Mouse (Mus musculus): ENCODE results near the gene Pcyt1a. TPM values are rescaled to one million over a fixed set of nuclear protein-coding genes. Genes with fewer than 3 reads are reported as not detected.
"Not testable (repeated sequence)": the region's sequence is repeated elsewhere in the genome, so short reads cannot be mapped to it uniquely, and the experiment has no call there.

Gene Pcyt1a
- total and polyA plus RNA-seq, 3 experiments = 36.9 to 53.7 TPM; not detected in 1

DNA sequence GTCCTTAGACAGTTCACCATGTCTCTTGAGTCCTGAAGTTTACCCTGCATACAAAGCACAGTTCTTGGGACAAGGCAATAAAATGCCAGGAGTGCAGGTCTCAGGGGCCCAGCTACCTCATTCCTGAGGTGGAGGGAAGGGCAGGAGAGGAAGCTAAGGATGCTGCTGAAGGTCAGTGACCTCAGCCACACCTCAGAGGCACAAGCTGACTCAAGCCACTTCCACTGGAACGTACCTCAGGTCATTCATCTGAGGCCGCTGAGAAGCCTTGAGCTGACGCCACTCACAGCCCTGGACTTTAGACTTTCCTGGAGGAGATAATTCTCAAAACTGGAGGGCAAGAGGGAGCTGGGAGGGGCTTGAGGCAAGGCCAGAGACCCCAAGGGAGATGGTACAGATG lies 58.2 kb downstream of the Pcyt1a start:
- peaks cover 0 to 9% of the 10 kb centered on the region in 2 experiments; a peak in 2 of 4 replicates for H3K36me3 ChIP-seq (ENCODE audit: control insufficient read depth in 1 of 2, insufficient read depth in 2 of 2, low read length in 2 of 2)
- no peak overlapping the region for H3K4me3 ChIP-seq (ENCODE audit: control insufficient read depth in 1 of 2, insufficient read depth in 1 of 2, low read depth in 2 of 2, low read length in 2 of 2)
- DNase-seq (ENCODE audit: low read depth, low spot score) = no peak
- H3K27ac ChIP-seq (ENCODE audit: control insufficient read depth, low read depth, low read length) = no peak overlapping the region
- H3K9me3 ChIP-seq (replicated peaks; ENCODE audit: insufficient read depth, low read length) = no peaks in the 10 kb centered on the region
- no peak for TF ChIP-seq POLR2A (IDR thresholded peaks at IDR 0.05; ENCODE audit: control insufficient read depth in 1 of 2, insufficient read depth in 1 of 2, low read depth in 1 of 2, low read length in 2 of 2, poor library complexity in 1 of 2)
- no peak for TF ChIP-seq POLR2AphosphoS2 (IDR thresholded peaks at IDR 0.05; ENCODE audit: low read length)
- TF ChIP-seq JUND (IDR thresholded peaks at IDR 0.05; ENCODE audit: low read depth, low read length) = no peak
- TF ChIP-seq ZMIZ1 (IDR thresholded peaks at IDR 0.05; ENCODE audit: low read depth, low read length) = no peak
- TF ChIP-seq GATA1 (IDR thresholded peaks at IDR 0.05; ENCODE audit: low read depth, low read length) = no peak
- no peak for TF ChIP-seq MAFK (IDR thresholded peaks at IDR 0.05; ENCODE audit: borderline replicate concordance, low read depth, low read length)
- TF ChIP-seq ETS1 (IDR thresholded peaks at IDR 0.05; ENCODE audit: low read depth, low read length) = no peak
- TF ChIP-seq TAL1 (IDR thresholded peaks at IDR 0.05; ENCODE audit: low read length) = no peak
- no peak for TF ChIP-seq BHLHE40 (IDR thresholded peaks at IDR 0.05; ENCODE audit: borderline replicate concordance, low read depth, low read length)
- TF ChIP-seq ZNF384 (IDR thresholded peaks at IDR 0.05; ENCODE audit: low read depth, low read length) = no peak
- TF ChIP-seq NELFE (IDR thresholded peaks at IDR 0.05; ENCODE audit: low read depth, low read length) = no peak
- no peak for TF ChIP-seq USF1 (IDR thresholded peaks at IDR 0.05; ENCODE audit: low read depth, low read length)
- TF ChIP-seq HCFC1 (IDR thresholded peaks at IDR 0.05; ENCODE audit: low read depth, low read length) = no peak
- TF ChIP-seq TBP (IDR thresholded peaks at IDR 0.05; ENCODE audit: low read depth, low read length) = no peak
- TF ChIP-seq RCOR1 (IDR thresholded peaks at IDR 0.05; ENCODE audit: low read depth, low read length) = no peak
- no peak for TF ChIP-seq E2F4 (IDR thresholded peaks at IDR 0.05; ENCODE audit: borderline replicate concordance, low read depth, low read length)
- no peak overlapping the region for H3K9ac ChIP-seq (ENCODE audit: control insufficient read depth, low read depth, low read length, poor library complexity, severe bottlenecking)
- no peaks in the 10 kb centered on the region; the same call in 1 of the 2 replicates for H3K79me2 ChIP-seq (ENCODE audit: control insufficient read depth, insufficient read depth, low read length, poor library complexity)
- no peaks in the 10 kb centered on the region for H3K27me3 ChIP-seq (ENCODE audit: control insufficient read depth in 1 of 2, insufficient read depth in 2 of 2, low read length in 2 of 2)
- peaks cover 2 to 16% of the 10 kb centered on the region in 2 experiments; a peak in 3 of 4 replicates for H3K4me1 ChIP-seq (ENCODE audit: control insufficient read depth in 1 of 2, insufficient read depth in 2 of 2, low read length in 2 of 2)

DNA sequence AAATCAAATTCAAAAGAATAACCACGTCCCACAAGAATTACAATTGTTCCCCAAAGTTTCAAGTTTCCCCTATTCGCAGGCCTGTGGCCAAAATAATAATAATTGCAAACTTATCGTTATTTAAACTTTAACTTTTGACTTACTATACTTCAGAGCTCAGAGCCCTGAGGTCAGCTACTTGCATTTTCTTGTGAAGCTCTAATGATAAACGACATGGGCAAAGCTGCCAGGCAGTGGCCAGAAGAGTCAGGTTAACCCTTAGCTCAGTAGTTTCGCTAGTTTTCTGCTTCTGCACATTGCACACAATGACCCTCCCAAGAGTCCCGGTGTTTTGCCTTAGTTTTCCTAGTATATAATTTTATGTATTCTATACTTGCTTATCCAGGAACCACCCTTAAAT lies 63.6 kb downstream of the Pcyt1a start:
- H3K36me3 ChIP-seq (ENCODE audit: control insufficient read depth in 1 of 2, insufficient read depth in 2 of 2, low read length in 2 of 2); DNase-seq (ENCODE audit: low read depth, low spot score); H3K27me3 ChIP-seq (ENCODE audit: control insufficient read depth in 1 of 2, insufficient read depth in 2 of 2, low read length in 2 of 2); H3K9me3 ChIP-seq (replicated peaks; ENCODE audit: insufficient read depth, low read length); H3K9ac ChIP-seq (ENCODE audit: control insufficient read depth, low read depth, low read length, poor library complexity, severe bottlenecking); H3K4me1 ChIP-seq (ENCODE audit: control insufficient read depth in 1 of 2, insufficient read depth in 2 of 2, low read length in 2 of 2); H3K27ac ChIP-seq (ENCODE audit: control insufficient read depth, low read depth, low read length); H3K4me3 ChIP-seq (ENCODE audit: control insufficient read depth in 1 of 2, insufficient read depth in 1 of 2, low read depth in 2 of 2, low read length in 2 of 2); H3K79me2 ChIP-seq (ENCODE audit: control insufficient read depth, insufficient read depth, low read length, poor library complexity): not testable (repeated sequence)

DNA sequence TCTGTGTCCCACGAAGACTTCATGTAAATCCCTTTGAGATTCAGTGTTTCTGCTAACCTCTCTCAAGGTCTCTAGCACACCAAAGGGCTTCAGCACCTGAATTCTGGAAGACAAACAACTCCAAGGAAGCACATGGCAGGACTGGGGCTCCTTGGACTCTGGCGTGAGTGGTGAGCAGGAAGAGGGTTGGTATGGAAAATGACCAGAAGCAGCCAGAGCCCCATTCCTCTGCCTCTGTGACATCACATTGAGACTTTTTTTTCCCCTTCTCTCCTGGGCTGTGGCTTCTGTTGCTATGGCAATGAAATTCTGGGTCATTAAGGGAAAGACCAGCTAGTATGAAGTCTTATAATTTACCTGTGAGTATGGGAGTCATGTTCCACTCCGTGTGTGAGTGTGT lies 65.2 kb downstream of the Pcyt1a start, which contains the start of gene Zdhhc19:
Gene Zdhhc19, plus strand, starts transcription at position 301 of the 400 bp plus-strand sequence.
- Histone ChIP-seq H3K79me2 (ENCODE audit: control insufficient read depth, insufficient read depth, low read length, poor library complexity) (no peaks in the 10 kb centered on the region), H3K9me3 (replicated peaks; ENCODE audit: insufficient read depth, low read length) (no peaks in the 10 kb centered on the region), H3K4me1 (ENCODE audit: control insufficient read depth in 1 of 2, insufficient read depth in 2 of 2, low read length in 2 of 2) (no peaks in the 10 kb centered on the region), H3K9ac (ENCODE audit: control insufficient read depth, low read depth, low read length, poor library complexity, severe bottlenecking) (no peak within 1 kb of the TSS), H3K36me3 (ENCODE audit: control insufficient read depth in 1 of 2, insufficient read depth in 2 of 2, low read length in 2 of 2) (no peaks in the 10 kb centered on the region), H3K4me3 (ENCODE audit: control insufficient read depth in 1 of 2, insufficient read depth in 1 of 2, low read depth in 2 of 2, low read length in 2 of 2) (no peak within 1 kb of the TSS), H3K27me3 (ENCODE audit: control insufficient read depth in 1 of 2, insufficient read depth in 2 of 2, low read length in 2 of 2) (no peaks in the 10 kb centered on the region), H3K27ac (ENCODE audit: control insufficient read depth, low read depth, low read length) (no peak within 1 kb of the TSS)
- DNase-seq (ENCODE audit: low read depth, low spot score) = no peak
- TF ChIP-seq E2F4 (IDR thresholded peaks at IDR 0.05; ENCODE audit: borderline replicate concordance, low read depth, low read length) (no peak), TAL1 (IDR thresholded peaks at IDR 0.05; ENCODE audit: low read length) (no peak), ETS1 (IDR thresholded peaks at IDR 0.05; ENCODE audit: low read depth, low read length) (no peak), MEF2A (IDR thresholded peaks at IDR 0.05; ENCODE audit: extremely low read depth, insufficient replicate concordance, low read depth, low read length, poor library complexity, severe bottlenecking) (no peak), RAD21 (IDR thresholded peaks at IDR 0.05; ENCODE audit: low read depth, low read length) (no peak), MYC (IDR thresholded peaks at IDR 0.05; ENCODE audit: low read depth, low read length) (no peak), USF2 (IDR thresholded peaks at IDR 0.05; ENCODE audit: borderline replicate concordance in 1 of 2, insufficient read depth in 1 of 2, low read depth in 1 of 2, low read length in 2 of 2) (no peak)

Measured in MEL (cell line).